Mouse (Mus musculus) CH12.LX (cell line): ENCODE measurements around the gene Pou2af1. TPM values are rescaled to one million over a fixed set of nuclear protein-coding genes. Genes with fewer than 3 reads are reported as not detected.

Experiments
- DNase-seq: peaks from one replicate; pipeline ENCODE4 v3.0.0-alpha.2; 2013; ENCODE audit errors: extremely low read depth
- H3K27ac ChIP-seq: 2 replicates; pipeline ENCODE4 v1.5.1; 2012; ENCODE audit warnings: low read depth, mild to moderate bottlenecking, control low read depth, moderate library complexity; ENCODE audit not compliant: insufficient read depth
- H3K27me3 ChIP-seq: replicated peaks from 2 replicates; pipeline ENCODE3; 2012; ENCODE audit warnings: inconsistent platforms
- H3K36me3 ChIP-seq, 2 experiments: replicated peaks in 1 of 2; 2 replicates each; pipeline versions ENCODE3 to v1.6.1; 2012; ENCODE audit warnings: inconsistent platforms in 1 of 2, low read length in 1 of 2, mild to moderate bottlenecking in 1 of 2, mixed read lengths in 1 of 2, moderate library complexity in 1 of 2; ENCODE audit not compliant: control insufficient read depth in 1 of 2, insufficient read depth in 1 of 2
- H3K4me1 ChIP-seq, 2 experiments: 2 replicates each; pipeline ENCODE4 v1.6.1; 2012; ENCODE audit warnings: inconsistent platforms in 1 of 2, moderate library complexity in 1 of 2; ENCODE audit not compliant: insufficient read depth in 2 of 2, control insufficient read depth in 1 of 2
- H3K4me2 ChIP-seq: 2 replicates; pipeline ENCODE4 v1.6.1; 2012; ENCODE audit warnings: low read depth, mild to moderate bottlenecking, control low read depth; ENCODE audit not compliant: poor library complexity, insufficient read depth, severe bottlenecking
- H3K4me3 ChIP-seq, 3 experiments: fragments of 150-350 bp in 1 of 3; sonication (generic) in 1 of 3; replicated peaks in 1 of 3; 2 replicates each; pipeline versions ENCODE3 to v1.5.1; 2011 to 2012; ENCODE audit warnings: low read depth in 2 of 3, low read length in 2 of 3, mild to moderate bottlenecking in 2 of 3, moderate library complexity in 2 of 3, control low read depth in 1 of 3, improper control_type of control experiment in 1 of 3, inconsistent platforms in 1 of 3, mixed read lengths in 1 of 3; ENCODE audit not compliant: poor library complexity in 1 of 3
- H3K79me2 ChIP-seq: replicated peaks from 2 replicates; pipeline ENCODE4 v1.6.1; 2012; ENCODE audit warnings: mild to moderate bottlenecking, moderate library complexity; ENCODE audit not compliant: control insufficient read depth, poor library complexity, insufficient read depth, severe bottlenecking; ENCODE audit errors: extremely low read depth
- H3K9ac ChIP-seq: 2 replicates; pipeline ENCODE4 v1.6.1; 2012; ENCODE audit warnings: low read depth, mild to moderate bottlenecking, control low read depth, moderate library complexity; ENCODE audit not compliant: insufficient read depth
- H3K9me3 ChIP-seq: replicated peaks from 2 replicates; pipeline ENCODE3; 2012; ENCODE audit warnings: low read length, inconsistent platforms, mixed read lengths
- BHLHE40 ChIP-seq: IDR thresholded peaks from 2 replicates; pipeline ENCODE4 v1.6.1; 2011; ENCODE audit warnings: mild to moderate bottlenecking, low read depth, low read length, improper control_type of control experiment
- CHD1 ChIP-seq: IDR thresholded peaks from 2 replicates; pipeline ENCODE4 v1.6.1; 2012; ENCODE audit warnings: low read depth, low read length, improper control_type of control experiment, inconsistent platforms
- CTCF ChIP-seq, 2 experiments: IDR thresholded peaks in 1 of 2; conservative IDR thresholded peaks in 1 of 2; 2 replicates each; pipeline ENCODE4 v1.5.1; 2011 to 2012; ENCODE audit warnings: low read depth in 2 of 2, low read length in 2 of 2, improper control_type of control experiment in 1 of 2, inconsistent platforms in 1 of 2, mild to moderate bottlenecking in 1 of 2, moderate library complexity in 1 of 2
- E2F4 ChIP-seq: IDR thresholded peaks from 2 replicates; pipeline ENCODE4 v1.6.1; 2011; ENCODE audit warnings: low read depth, low read length, improper control_type of control experiment; ENCODE audit not compliant: insufficient replicate concordance
- EP300 ChIP-seq: IDR thresholded peaks from 2 replicates; pipeline ENCODE4 v1.6.1; 2011; ENCODE audit warnings: low read length, improper control_type of control experiment
- ETS1 ChIP-seq: conservative IDR thresholded peaks from 2 replicates; pipeline ENCODE4 v1.6.1; 2012; ENCODE audit warnings: low read depth, mild to moderate bottlenecking, inconsistent platforms, low read length, improper control_type of control experiment, moderate library complexity
- IRF4 ChIP-seq: IDR thresholded peaks from 2 replicates; pipeline ENCODE4 v1.6.1; 2014; ENCODE audit warnings: low read depth, mild to moderate bottlenecking, inconsistent platforms, low read length, improper control_type of control experiment
- JUND ChIP-seq: conservative IDR thresholded peaks from 2 replicates; pipeline ENCODE4 v1.6.1; 2011; ENCODE audit warnings: low read depth, low read length, improper control_type of control experiment
- MXI1 ChIP-seq: IDR thresholded peaks from 2 replicates; pipeline ENCODE4 v1.6.1; 2011; ENCODE audit warnings: mild to moderate bottlenecking, low read depth, low read length, improper control_type of control experiment
- MYC ChIP-seq: IDR thresholded peaks from 2 replicates; pipeline ENCODE4 v1.6.1; 2011; ENCODE audit warnings: low read depth, mild to moderate bottlenecking, improper control_type of control experiment, low read length
- RAD21 ChIP-seq: IDR thresholded peaks from 2 replicates; pipeline ENCODE4 v1.6.1; 2011; ENCODE audit warnings: low read depth, mild to moderate bottlenecking, low read length, improper control_type of control experiment, moderate library complexity
- SIN3A ChIP-seq: IDR thresholded peaks from 2 replicates; pipeline ENCODE4 v1.6.1; 2012; ENCODE audit warnings: low read length, improper control_type of control experiment, inconsistent platforms
- SMC3 ChIP-seq: IDR thresholded peaks from 2 replicates; pipeline ENCODE4 v1.6.1; 2011; ENCODE audit warnings: low read depth, low read length, improper control_type of control experiment
- TCF12 ChIP-seq: IDR thresholded peaks from 2 replicates; pipeline ENCODE4 v1.6.1; 2014; ENCODE audit warnings: low read depth, mild to moderate bottlenecking, inconsistent platforms, low read length, improper control_type of control experiment
- ZNF384 ChIP-seq: IDR thresholded peaks from 2 replicates; pipeline ENCODE4 v1.6.1; 2012; ENCODE audit warnings: low read depth, low read length, improper control_type of control experiment, inconsistent platforms
- dilution Hi-C: fragments of 300-500 bp; cut with MboI; formaldehyde crosslinking; loops from 2 replicates; pipeline ENCODE4 v1.14.3; 2020; ENCODE audit warnings: low sequenced_read_pairs; ENCODE audit not compliant: extremely low pct_unique_long_range_greater_than_20kb, extremely low pct_ligation_motif_present
- in situ Hi-C: fragments of 300-500 bp; cut with MboI; formaldehyde crosslinking; loops from 3 replicates; pipeline ENCODE4 v1.14.3; 2019; ENCODE audit warnings: low sequenced_read_pairs, low pct_ligation_motif_present, low pct_unique_long_range_greater_than_20kb, mixed read lengths
- polyA plus RNA-seq: library from polyadenylated mRNA; unstranded; fragments of >175 nt; gene quantifications from 2 replicates; pipeline ENCODE4 v1.2.1, GENCODE M21; 2012; ENCODE audit warnings: low read depth; ENCODE audit not compliant: insufficient read length
- total RNA-seq, 2 experiments: library from RNA; depleted of rRNA; stranded (reverse); fragments of 300-350 nt in 1 of 2; fragments of >200 nt in 1 of 2; gene quantifications; 2 replicates each; pipeline ENCODE4 v1.2.3; 2012 to 2014

Gene Pou2af1
- total and polyA plus RNA-seq, 3 experiments, result 87.4 to 303 (median 173) TPM

DNA sequence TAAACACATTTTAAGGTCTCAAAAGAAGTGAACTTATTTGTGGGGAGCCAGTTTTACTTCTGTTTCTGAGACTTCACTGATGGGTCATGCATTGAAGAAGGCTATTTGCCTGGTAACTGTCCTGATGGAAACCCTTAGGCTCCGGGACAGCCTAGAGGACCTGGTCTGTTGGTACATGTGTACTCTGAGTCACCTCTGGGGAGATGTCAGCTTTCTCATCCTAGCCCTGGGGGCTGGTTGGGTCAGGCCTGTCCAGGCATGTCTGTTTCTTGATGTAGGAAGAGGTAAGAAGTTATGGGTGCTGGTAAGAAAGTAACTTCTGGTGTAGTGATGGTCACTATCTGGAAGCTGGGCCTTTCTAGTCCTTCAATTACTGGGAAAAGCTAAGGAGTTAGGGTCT is 37.8 kb upstream of the Pou2af1 start:
- Histone ChIP-seq H3K4me1 (peaks cover 27 to 39% of the 10 kb centered on the region in 2 experiments), H3K9ac (no peak overlapping the region), H3K9me3 (no peaks in the 10 kb centered on the region), H3K4me2 (peak overlapping the region; percentile 9; the same call in 1 of the 2 replicates), H3K27me3 (no peaks in the 10 kb centered on the region), H3K4me3 (no peak overlapping the region), H3K79me2 (no peaks in the 10 kb centered on the region), H3K27ac (peak overlapping the region; percentile 39), H3K36me3 (no peaks in the 10 kb centered on the region)
- dilution Hi-C loops (no loop called here), in situ Hi-C loops (loop anchor here (5.0 kb wide), 1 partner anchor 37 kb away; the partner anchor contains the start of gene Pou2af1)
- DNase-seq, result no peak
- no peak; the same call in 1 of the 2 replicates for TF ChIP-seq SIN3A
- no peak for TF ChIP-seq E2F4
- peak; percentile 43; the same call in 1 of the 2 replicates for TF ChIP-seq ETS1
- no peak for TF ChIP-seq CTCF (conservative IDR thresholded peaks at IDR 0.05 in 1 of 2, IDR thresholded peaks at IDR 0.05 in 1 of 2; ENCODE audit: low read depth in 2 of 2, low read length in 2 of 2)
- TF ChIP-seq JUND, result 0 out of 2 replicates have a peak, but pooled peaks have one; percentile 24
- TF ChIP-seq MYC, result 0 out of 2 replicates have a peak, but pooled peaks have one; percentile 28
- TF ChIP-seq TCF12, result peak; percentile 54; the same call in 1 of the 2 replicates
- peak; percentile 46; the same call in 1 of the 2 replicates for TF ChIP-seq EP300
- peak; percentile 19; the same call in 1 of the 2 replicates for TF ChIP-seq MXI1
- peak; percentile 64 for TF ChIP-seq IRF4
- peak; percentile 96 for TF ChIP-seq CHD1

DNA sequence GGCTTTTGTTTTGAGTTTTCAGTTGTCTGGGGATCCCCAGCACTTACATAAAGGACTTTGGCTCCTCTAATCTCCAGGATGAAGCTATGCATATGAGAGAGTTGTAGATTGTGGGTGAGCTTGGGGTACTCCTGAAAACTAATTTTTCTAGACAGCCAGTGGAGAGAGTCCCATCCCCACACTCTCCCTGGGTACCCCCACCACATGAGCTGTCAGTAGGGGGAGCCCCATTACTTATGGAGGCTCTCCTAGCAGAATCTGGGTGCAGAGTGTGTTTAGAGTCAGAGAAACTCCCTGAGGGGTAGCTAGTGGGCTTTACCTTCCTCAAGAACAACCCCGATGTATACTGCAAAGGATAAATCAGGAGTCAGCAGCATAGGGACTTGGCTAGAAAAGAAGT is 35.2 kb upstream of the Pou2af1 start:
- dilution Hi-C loops (no loop called here), in situ Hi-C loops (loop anchor here (5.0 kb wide), 1 partner anchor 34 kb away; the partner anchor contains the start of gene Pou2af1)
- no peaks in the 10 kb centered on the region for H3K36me3 ChIP-seq
- TF ChIP-seq CTCF (conservative IDR thresholded peaks at IDR 0.05 in 1 of 2, IDR thresholded peaks at IDR 0.05 in 1 of 2; ENCODE audit: low read depth in 2 of 2, low read length in 2 of 2) (peak in 1 of 2 experiments; percentile 56; a peak in 2 of 4 replicates), ZNF384 (no peak), SMC3 (peak; percentile 46), BHLHE40 (no peak), RAD21 (peak; percentile 53)
- no peaks in the 10 kb centered on the region for H3K9me3 ChIP-seq
- H3K79me2 ChIP-seq, result no peaks in the 10 kb centered on the region
- no peak for DNase-seq
- no peaks in the 10 kb centered on the region for H3K27me3 ChIP-seq
- H3K4me3 ChIP-seq, result no peak overlapping the region
- no peak overlapping the region for H3K4me2 ChIP-seq
- H3K4me1 ChIP-seq, result peaks cover 34 to 60% of the 10 kb centered on the region in 2 experiments
- H3K9ac ChIP-seq, result no peak overlapping the region
- no peak overlapping the region for H3K27ac ChIP-seq
